Mouse (Mus musculus) frontal cortex, postnatal 36 days (tissue): ENCODE data around the gene Elk4.

Experiments
- DNase-seq, 2 experiments: peaks; one replicate each; pipeline ENCODE4 v3.0.0; 2022; ENCODE audit warnings: low spot score in 2 of 2

The Elk4 gene

GRCm38 (mm10) chr1:132065475-132066172 lies 58.2 kb downstream of the Elk4 start:
- DNase-seq = peak in 1 of 2 experiments; percentile 56

DNA sequence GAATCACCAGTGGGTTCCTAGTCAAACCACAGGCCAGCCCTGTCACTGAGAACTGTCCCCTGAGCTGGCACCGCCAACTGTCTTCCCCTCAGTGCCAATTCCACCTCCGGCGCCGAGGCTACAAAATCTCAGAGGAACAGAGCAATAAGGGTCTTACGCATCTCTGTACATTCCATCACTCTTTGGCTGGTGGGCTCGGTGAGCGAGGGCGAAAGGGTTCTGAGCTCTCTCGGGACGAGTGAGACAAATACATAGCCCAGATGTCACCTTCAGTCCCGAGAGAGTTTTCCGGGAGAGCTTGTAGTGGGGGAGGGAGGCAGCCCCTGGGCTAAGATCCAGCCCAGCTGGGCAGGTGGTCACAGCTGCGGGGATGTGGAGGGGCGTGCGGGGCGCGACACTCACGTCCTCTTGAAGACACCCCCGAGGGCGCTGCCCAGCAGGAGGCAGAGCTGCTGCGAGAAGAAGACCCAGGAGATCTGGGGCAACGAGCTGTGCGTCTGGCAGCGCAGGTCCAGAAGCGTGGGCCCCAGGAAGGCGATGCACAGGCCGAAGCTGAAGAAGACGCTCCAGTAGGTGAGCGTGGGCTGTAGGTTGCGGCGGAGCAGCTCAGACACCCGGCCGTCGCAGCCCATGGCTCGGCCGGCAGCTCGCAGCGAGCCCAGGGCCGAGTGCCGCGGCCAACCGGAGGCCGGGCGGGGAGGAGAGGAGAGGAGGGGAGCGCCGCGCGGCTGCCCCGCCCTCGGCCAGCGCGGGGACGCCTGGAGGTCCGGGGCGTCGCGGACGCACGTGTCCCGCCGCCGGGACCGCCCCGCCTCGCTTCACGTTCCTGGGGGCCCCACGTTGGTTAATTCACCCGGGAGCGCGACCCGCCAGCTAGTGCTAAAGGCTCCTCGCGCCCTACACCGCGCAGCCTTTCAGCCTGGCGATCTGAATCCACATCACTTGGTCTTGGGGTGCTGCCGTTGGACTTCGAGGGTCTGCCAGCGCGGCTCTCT lies 60.2 kb downstream of the Elk4 start, which contains the start of gene Mfsd4a:
TSS of gene Mfsd4a (minus strand) at position 802 of the 995 bp plus-strand sequence.
- peak; percentile 54 to 55 for DNase-seq

GRCm38 (mm10) chr1:132069436-132069835 lies 62.0 kb downstream of the Elk4 start:
- no peak for DNase-seq

DNA sequence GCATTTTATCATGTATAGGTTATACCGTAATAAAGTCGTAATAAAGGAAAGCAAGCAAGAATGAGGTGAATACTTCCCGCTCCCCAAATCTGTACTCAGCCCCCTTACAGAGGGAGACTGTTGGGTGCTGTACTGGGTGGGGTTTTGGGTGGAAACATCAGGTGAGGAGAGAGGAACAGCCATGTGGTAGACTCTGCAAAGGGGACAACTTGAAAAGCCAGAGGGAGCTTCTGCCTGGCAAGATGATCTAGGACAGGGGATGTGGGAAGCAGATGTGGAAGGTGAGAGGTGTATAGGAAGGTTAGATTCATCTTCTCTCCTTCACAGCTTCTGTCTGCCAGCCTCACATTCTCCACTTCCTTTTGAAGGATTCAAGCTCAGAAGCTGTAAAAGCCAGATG lies 63.3 kb downstream of the Elk4 start:
- no peak for DNase-seq

- DNase-seq = no peak
These were observed 68.2 kb downstream of the Elk4 start for GRCm38 (mm10) chr1:132075576-132075975.

- DNase-seq = no peak
These were observed 71.0 kb downstream of the Elk4 start for GRCm38 (mm10) chr1:132078413-132078812.
